Mouse (Mus musculus) CH12F3 (cell line): Measurements from ENCODE around the gene Qtrt2.

Experiments used
- in situ Hi-C: fragments of 300-500 bp; cut with MboI; formaldehyde crosslinking; loops from 2 replicates; pipeline ENCODE4 v1.14.3; 2020; ENCODE audit warnings: low sequenced_read_pairs

Qtrt2 gene

GRCm38 (mm10) chr16:43925846-43926245, 763 bp downstream of the Qtrt2 start:
- in situ Hi-C loops = no loop called here

GRCm38 (mm10) chr16:43925001-43925558, 1.5 kb downstream of the Qtrt2 start:
- in situ Hi-C loops = no loop called here

GRCm38 (mm10) chr16:43922630-43923029, 4.0 kb downstream of the Qtrt2 start:
- in situ Hi-C loops = no loop called here

- in situ Hi-C loops = no loop called here
Measured at GRCm38 (mm10) chr16:43922024-43922423, 4.6 kb downstream of the Qtrt2 start.

- in situ Hi-C loops = no loop called here
Measured at GRCm38 (mm10) chr16:43918867-43919266, 7.7 kb downstream of the Qtrt2 start.

- in situ Hi-C loops = no loop called here
Measured at GRCm38 (mm10) chr16:43908881-43909280, 17.7 kb downstream of the Qtrt2 start.

- in situ Hi-C loops = no loop called here
Measured at GRCm38 (mm10) chr16:43900571-43900970, 26.0 kb downstream of the Qtrt2 start.

- in situ Hi-C loops = no loop called here
Measured at GRCm38 (mm10) chr16:43900138-43900537, 26.5 kb downstream of the Qtrt2 start.

- in situ Hi-C loops = no loop called here
Measured at GRCm38 (mm10) chr16:43894501-43894900, 32.1 kb downstream of the Qtrt2 start.

GRCm38 (mm10) chr16:43890747-43891336, 35.8 kb downstream of the Qtrt2 start:
- in situ Hi-C loops = no loop called here

- in situ Hi-C loops = no loop called here
Measured at GRCm38 (mm10) chr16:43890005-43890336, 36.6 kb downstream of the Qtrt2 start.

GRCm38 (mm10) chr16:43889208-43890004, 37.2 kb downstream of the Qtrt2 start, which contains the start of gene Ccdc191:
Ccdc191 (plus strand) TSS chr16:43889800.
- in situ Hi-C loops = loop anchor here (10.0 kb wide), 1 partner anchor 165 kb away; no protein-coding TSS in a partner anchor

- in situ Hi-C loops = loop anchor here (10.0 kb wide), 1 partner anchor 172 kb away; no protein-coding TSS in a partner anchor
Measured at GRCm38 (mm10) chr16:43882329-43882728, 44.3 kb downstream of the Qtrt2 start.

GRCm38 (mm10) chr16:43881636-43882035, 45.0 kb downstream of the Qtrt2 start:
- in situ Hi-C loops = loop anchor here (10.0 kb wide), 1 partner anchor 173 kb away; no protein-coding TSS in a partner anchor

GRCm38 (mm10) chr16:43879769-43880168, 46.8 kb downstream of the Qtrt2 start:
- in situ Hi-C loops = loop anchor here (10.0 kb wide), 1 partner anchor 175 kb away; no protein-coding TSS in a partner anchor

GRCm38 (mm10) chr16:43871419-43871818, 55.2 kb downstream of the Qtrt2 start:
- in situ Hi-C loops = no loop called here

- in situ Hi-C loops = no loop called here
Measured at GRCm38 (mm10) chr16:43869805-43870204, 56.8 kb downstream of the Qtrt2 start.

GRCm38 (mm10) chr16:43860624-43861023, 66.0 kb downstream of the Qtrt2 start:
- in situ Hi-C loops = no loop called here

GRCm38 (mm10) chr16:43858941-43859476, 67.6 kb downstream of the Qtrt2 start:
- in situ Hi-C loops = no loop called here

GRCm38 (mm10) chr16:43849839-43850238, 76.8 kb downstream of the Qtrt2 start:
- in situ Hi-C loops = no loop called here

GRCm38 (mm10) chr16:43841236-43841635, 85.4 kb downstream of the Qtrt2 start:
- in situ Hi-C loops = no loop called here

- in situ Hi-C loops = no loop called here
Measured at GRCm38 (mm10) chr16:43831957-43832356, 94.7 kb downstream of the Qtrt2 start.
